Mouse (Mus musculus) spleen, adult 2 months (tissue): ENCODE measurements around the gene Nusap1. TPM values are rescaled to one million over a fixed set of nuclear protein-coding genes. Genes with fewer than 3 reads are reported as not detected.
"Not testable (repeated sequence)": the region's sequence is repeated elsewhere in the genome, so short reads cannot be mapped to it uniquely, and the experiment has no call there.

Experiments used
- DNase-seq, 2 experiments: peaks; one replicate each; pipeline versions ENCODE4 v3.0.0 to v3.0.0-alpha.2; 2012 to 2021; ENCODE audit warnings: low spot score in 2 of 2, low read depth in 1 of 2
- H3K27ac ChIP-seq: fragments of 200-500 bp; 2 replicates; pipeline ENCODE4 v1.5.1; 2012; ENCODE audit warnings: low read length, inconsistent platforms; ENCODE audit not compliant: insufficient read depth
- H3K27me3 ChIP-seq: fragments of 200-500 bp; 2 replicates; pipeline ENCODE4 v1.6.1; 2012; ENCODE audit warnings: mild to moderate bottlenecking, moderate library complexity, low read length, inconsistent platforms; ENCODE audit not compliant: control insufficient read depth, insufficient read depth
- H3K36me3 ChIP-seq: fragments of 200-500 bp; 2 replicates; pipeline ENCODE4 v1.6.1; 2012; ENCODE audit warnings: mild to moderate bottlenecking, low read length, inconsistent platforms; ENCODE audit not compliant: control insufficient read depth, insufficient read depth
- H3K4me1 ChIP-seq: fragments of 200-500 bp; 2 replicates; pipeline ENCODE4 v1.6.1; 2011; ENCODE audit warnings: inconsistent platforms; ENCODE audit not compliant: control insufficient read depth, insufficient read depth, insufficient read length
- H3K4me3 ChIP-seq: fragments of 200-500 bp; 2 replicates; pipeline ENCODE4 v1.5.1; 2011; ENCODE audit warnings: mild to moderate bottlenecking, inconsistent platforms; ENCODE audit not compliant: insufficient read depth, insufficient read length; ENCODE audit errors: extremely low read depth
- CTCF ChIP-seq: fragments of 200-500 bp; IDR thresholded peaks from 2 replicates; pipeline ENCODE4 v1.5.1; 2011; ENCODE audit warnings: mild to moderate bottlenecking, inconsistent platforms; ENCODE audit not compliant: insufficient read depth, insufficient read length, insufficient replicate concordance; ENCODE audit errors: extremely low read depth
- POLR2A ChIP-seq: fragments of 200-500 bp; IDR thresholded peaks from 2 replicates; pipeline ENCODE4 v1.6.1; 2011; ENCODE audit warnings: low read depth, low read length, inconsistent platforms
- WGBS: fragments of 180-500 bp; shearing (Covaris S2); methylation state at CpG from one replicate; pipeline ENCODE4 v1.1.7; 2018; 5-methylcytosine and 5-hydroxymethylcytosine counted together
- polyA plus RNA-seq: library from polyadenylated mRNA; depleted of rRNA; stranded (reverse); fragments of >200 nt; gene quantifications from 2 replicates; pipeline ENCODE4 v1.2.3, GENCODE M21; 2012

Gene Nusap1
- polyA plus RNA-seq, 1 experiment: 1.7 TPM

GRCm38 (mm10) chr2:119603909-119604308 lies 14.2 kb upstream of the Nusap1 start:
- Histone ChIP-seq H3K4me3 (no peak overlapping the region), H3K4me1 (no peaks in the 10 kb centered on the region), H3K27ac (no peak overlapping the region), H3K27me3 (no peaks in the 10 kb centered on the region), H3K36me3 (peaks cover 24% of the 10 kb centered on the region)
- no peak for TF ChIP-seq POLR2A
- TF ChIP-seq CTCF: no peak
- DNase-seq: no peak
- 81% methylated on average over 2 of the region's 2 CpGs for WGBS

DNA sequence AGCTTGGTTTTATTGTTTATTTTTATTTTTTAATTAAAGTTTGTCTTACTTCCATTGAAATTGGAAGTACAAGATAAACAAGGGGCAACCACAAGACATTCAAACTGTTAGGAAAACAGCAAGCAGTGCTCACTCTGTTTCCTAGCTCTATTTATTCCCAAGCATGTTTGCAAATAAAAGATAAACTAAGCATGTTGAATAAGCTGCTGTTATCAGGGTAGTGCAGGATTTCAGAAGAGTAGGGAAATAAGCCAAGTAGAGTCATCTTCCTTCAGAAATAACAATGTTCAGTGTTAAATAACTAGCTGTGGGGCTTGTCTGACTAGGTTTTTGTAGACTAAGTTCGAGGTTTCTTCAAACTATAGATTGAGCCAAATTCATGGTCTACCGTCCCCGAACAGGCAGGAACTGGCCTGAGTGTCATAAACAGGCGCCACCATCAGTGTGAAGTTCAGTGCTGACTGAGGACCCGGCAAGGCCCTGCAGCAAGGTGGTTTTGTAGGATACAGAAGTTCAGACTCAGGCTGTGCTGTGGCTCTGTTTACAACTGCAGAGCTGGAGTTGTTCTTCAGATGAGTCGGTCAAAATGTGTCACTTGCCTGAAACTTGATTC lies 12.6 kb upstream of the Nusap1 start:
- Histone ChIP-seq H3K27ac (peak overlapping the region; percentile 22; the same call in 1 of the 2 replicates), H3K27me3 (no peaks in the 10 kb centered on the region), H3K4me3 (no peak overlapping the region), H3K4me1 (no peaks in the 10 kb centered on the region), H3K36me3 (peaks cover 17% of the 10 kb centered on the region)
- 84% methylated on average over 6 of the region's 6 CpGs for WGBS
- no peak for DNase-seq
- TF ChIP-seq POLR2A (no peak), CTCF (no peak)

GRCm38 (mm10) chr2:119607023-119607422 lies 11.1 kb upstream of the Nusap1 start:
- TF ChIP-seq CTCF (peak; percentile 3; the same call in 1 of the 2 replicates), POLR2A (no peak)
- H3K27me3 ChIP-seq: no peaks in the 10 kb centered on the region
- DNase-seq: no peak
- 86% methylated on average over 4 of the region's 4 CpGs for WGBS
- no peak overlapping the region for H3K27ac ChIP-seq
- H3K36me3 ChIP-seq: peaks cover 10% of the 10 kb centered on the region
- H3K4me1 ChIP-seq: no peaks in the 10 kb centered on the region
- H3K4me3 ChIP-seq: no peak overlapping the region

- Histone ChIP-seq H3K27me3 (no peaks in the 10 kb centered on the region), H3K4me1 (peaks cover 1% of the 10 kb centered on the region; the same call in 1 of the 2 replicates), H3K36me3 (no peaks in the 10 kb centered on the region), H3K27ac (no peak overlapping the region), H3K4me3 (peak overlapping the region; percentile 81)
- WGBS: under 1% methylated on average over 13 of the region's 13 CpGs
- no peak for TF ChIP-seq CTCF
- TF ChIP-seq POLR2A: no peak
- DNase-seq: no peak
Measured at GRCm38 (mm10) chr2:119617841-119618198, 278 bp upstream of the Nusap1 start.

- H3K27ac ChIP-seq, DNase-seq, H3K27me3 ChIP-seq, H3K36me3 ChIP-seq, H3K4me1 ChIP-seq: not testable (repeated sequence)
- WGBS: 0% methylated on average over 6 of the region's 6 CpGs
- H3K4me3 ChIP-seq: peak overlapping the region; percentile 81
Measured at GRCm38 (mm10) chr2:119619002-119619401, 904 bp downstream of the Nusap1 start.

DNA sequence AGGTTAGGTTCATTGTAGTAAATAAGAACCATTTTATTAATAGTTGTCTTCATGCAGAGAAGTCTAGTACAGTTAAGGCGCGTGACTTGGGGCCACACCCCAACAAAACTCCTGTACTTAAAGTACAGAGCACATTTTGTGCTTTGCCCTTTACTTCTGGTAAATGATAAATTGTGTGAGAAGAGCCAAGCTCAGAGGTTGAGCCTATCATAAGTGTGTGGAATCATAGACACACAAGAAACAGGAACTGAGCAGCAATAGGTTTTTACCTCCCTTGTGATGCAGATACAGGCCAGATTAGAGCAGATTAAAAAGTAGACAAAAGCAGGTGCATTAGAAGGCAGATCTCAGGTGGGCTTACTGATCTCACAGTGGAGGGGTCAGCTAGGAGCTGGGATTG lies 3.2 kb downstream of the Nusap1 start:
- no peak for TF ChIP-seq POLR2A
- no peak for TF ChIP-seq CTCF
- Histone ChIP-seq H3K27me3 (no peaks in the 10 kb centered on the region), H3K27ac (no peak overlapping the region), H3K36me3 (no peaks in the 10 kb centered on the region), H3K4me1 (peaks cover 1% of the 10 kb centered on the region; the same call in 1 of the 2 replicates), H3K4me3 (no peak overlapping the region)
- no peak for DNase-seq
- WGBS: 88% methylated on average over 2 of the region's 2 CpGs

- 93% methylated on average over 1 of the region's 1 CpGs for WGBS
- DNase-seq: peak in 1 of 2 experiments; percentile 56
- Histone ChIP-seq H3K4me3 (no peak overlapping the region), H3K4me1 (peaks cover 3% of the 10 kb centered on the region), H3K27me3 (no peaks in the 10 kb centered on the region), H3K36me3 (no peaks in the 10 kb centered on the region), H3K27ac (no peak overlapping the region)
- TF ChIP-seq POLR2A (no peak), CTCF (no peak)
Measured at GRCm38 (mm10) chr2:119636781-119637180, 18.7 kb downstream of the Nusap1 start.
